Mouse (Mus musculus) gastrocnemius, adult 18-20 months (tissue): ENCODE measurements around the gene Keap1. TPM values are rescaled to one million over a fixed set of nuclear protein-coding genes. Genes with fewer than 3 reads are reported as not detected.
"Not testable (repeated sequence)": the region's sequence is repeated elsewhere in the genome, so short reads cannot be mapped to it uniquely, and the experiment has no call there.

Experiments
- DNase-seq: peaks from one replicate; pipeline ENCODE4 v3.0.0; 2021; ENCODE audit warnings: low spot score
- long read RNA-seq, 2 experiments: library from polyadenylated mRNA; stranded (forward); transcript quantifications; one replicate each; pipeline ENCODE4 v2.0.0; 2021
- total RNA-seq, 2 experiments: library from RNA; stranded (reverse); gene quantifications; 2 replicates each; pipeline ENCODE4 v1.2.3; 2021

The Keap1 gene
- 10 to 100 TPM; 50.8 to 51.5 TPM for total RNA-seq
- long read RNA-seq, experiment 1, transcript Keap1-201 (6 exons, 3,172 nt), result major isoform, 37 of 74 reads
- long read RNA-seq, experiment 1, transcript Keap1-202 (5 exons, 3,614 nt), result minor isoform, 7 of 74 reads
- long read RNA-seq, experiment 1, transcript Keap1-205 (6 exons, 3,151 nt), result minor isoform, 5 of 74 reads
- long read RNA-seq, experiment 1, partial matches to known transcripts, result 6 of 74 reads
- long read RNA-seq, experiment 1, other reads (novel, unspliced or antisense), result 16 of 74 reads
- long read RNA-seq, experiment 2, transcript Keap1-201 (6 exons, 3,172 nt), result major isoform, 39 of 84 reads
- long read RNA-seq, experiment 2, transcript Keap1-202 (5 exons, 3,614 nt), result minor isoform, 12 of 84 reads
- long read RNA-seq, experiment 2, transcript Keap1-204 (6 exons, 2,163 nt), result minor isoform, 6 of 84 reads
- long read RNA-seq, experiment 2, partial matches to known transcripts, result 3 of 84 reads
- long read RNA-seq, experiment 2, other reads (novel, unspliced or antisense), result 20 of 84 reads

- peak; percentile 79 for DNase-seq
Measured at GRCm38 (mm10) chr9:21238733-21239464, at the start of gene Keap1. Keap1 (minus strand) TSS chr9:21239361.

GRCm38 (mm10) chr9:21288404-21289336 lies 49.5 kb upstream of the Keap1 start:
- DNase-seq, result no peak

GRCm38 (mm10) chr9:21287571-21288402 lies 48.6 kb upstream of the Keap1 start, which contains the start of gene Kri1:
Kri1 (minus strand) TSS chr9:21287969.
- DNase-seq, result peak; percentile 98

GRCm38 (mm10) chr9:21286753-21287152 lies 47.6 kb upstream of the Keap1 start:
- no peak for DNase-seq

GRCm38 (mm10) chr9:21283994-21284393 lies 44.8 kb upstream of the Keap1 start:
- DNase-seq, result no peak

GRCm38 (mm10) chr9:21283591-21283990 lies 44.4 kb upstream of the Keap1 start:
- no peak for DNase-seq

GRCm38 (mm10) chr9:21277776-21278175 lies 38.6 kb upstream of the Keap1 start:
- DNase-seq, result no peak

- no peak for DNase-seq
Measured at GRCm38 (mm10) chr9:21276307-21276706, 37.1 kb upstream of the Keap1 start.

- no peak for DNase-seq
Measured at GRCm38 (mm10) chr9:21275727-21276126, 36.6 kb upstream of the Keap1 start.

GRCm38 (mm10) chr9:21275013-21275710 lies 36.0 kb upstream of the Keap1 start:
- no peak for DNase-seq

- DNase-seq, result no peak
Measured at GRCm38 (mm10) chr9:21274336-21274735, 35.2 kb upstream of the Keap1 start.

- no peak for DNase-seq
Measured at GRCm38 (mm10) chr9:21273520-21274228, 34.5 kb upstream of the Keap1 start.

GRCm38 (mm10) chr9:21273094-21273493 lies 33.9 kb upstream of the Keap1 start:
- no peak for DNase-seq

GRCm38 (mm10) chr9:21272391-21272790 lies 33.2 kb upstream of the Keap1 start:
- DNase-seq, result no peak

GRCm38 (mm10) chr9:21269590-21269989 lies 30.4 kb upstream of the Keap1 start:
- DNase-seq, result not testable (repeated sequence)

- DNase-seq, result no peak
Measured at GRCm38 (mm10) chr9:21268305-21268704, 29.1 kb upstream of the Keap1 start.

- DNase-seq, result no peak
Measured at GRCm38 (mm10) chr9:21266889-21267288, 27.7 kb upstream of the Keap1 start.

- peak; percentile 15 for DNase-seq
Measured at GRCm38 (mm10) chr9:21265611-21266010, 26.4 kb upstream of the Keap1 start.

- DNase-seq, result peak; percentile 99
Measured at GRCm38 (mm10) chr9:21265000-21265561, 25.9 kb upstream of the Keap1 start, which contains the start of gene Atg4d. Atg4d (plus strand) TSS chr9:21265293.
